Mouse (Mus musculus): ENCODE measurements around the gene Gm49369.

Gene Gm49369

GRCm38 (mm10) chr7:142394261-142395190 is 12.1 kb upstream of the Gm49369 start:
- 63% methylated on average over 6 of the region's 6 CpGs for WGBS

GRCm38 (mm10) chr7:142393191-142393590 is 10.7 kb upstream of the Gm49369 start:
- WGBS: 24% methylated on average over 4 of the region's 4 CpGs

GRCm38 (mm10) chr7:142391609-142392008 is 9.1 kb upstream of the Gm49369 start:
- WGBS: 62% methylated on average over 4 of the region's 4 CpGs

GRCm38 (mm10) chr7:142391108-142391507 is 8.6 kb upstream of the Gm49369 start:
- WGBS: 74% methylated on average over 3 of the region's 3 CpGs

GRCm38 (mm10) chr7:142389961-142390650 is 7.6 kb upstream of the Gm49369 start:
- 94% methylated on average over 3 of the region's 3 CpGs for WGBS

- 97% methylated on average over 2 of the region's 2 CpGs for WGBS
Observed at GRCm38 (mm10) chr7:142388740-142389139, 6.3 kb upstream of the Gm49369 start.

- WGBS: 78% methylated on average over 1 of the region's 1 CpGs
Observed at GRCm38 (mm10) chr7:142388198-142388597, 5.7 kb upstream of the Gm49369 start.

GRCm38 (mm10) chr7:142387419-142388148 is 5.1 kb upstream of the Gm49369 start, which contains the start of gene Ctsd:
TSS of gene Ctsd (minus strand) at chr7:142388038.
- under 1% methylated on average over 55 of the region's 55 CpGs for WGBS

GRCm38 (mm10) chr7:142386621-142387201 is 4.2 kb upstream of the Gm49369 start:
- WGBS: 13% methylated on average over 6 of the region's 6 CpGs

- 60% methylated on average over 3 of the region's 3 CpGs for WGBS
Observed at GRCm38 (mm10) chr7:142385742-142386403, 3.4 kb upstream of the Gm49369 start.

GRCm38 (mm10) chr7:142384306-142384705 is 1.8 kb upstream of the Gm49369 start:
- WGBS: 77% methylated on average over 10 of the region's 10 CpGs

- WGBS: 61% methylated on average over 4 of the region's 4 CpGs
Observed at GRCm38 (mm10) chr7:142381175-142381574, 1.3 kb downstream of the Gm49369 start.

- WGBS: 74% methylated on average over 6 of the region's 6 CpGs
Observed at GRCm38 (mm10) chr7:142379186-142379585, 3.3 kb downstream of the Gm49369 start.

GRCm38 (mm10) chr7:142377233-142377925 is 5.1 kb downstream of the Gm49369 start:
- whole genome bisulfite sequencing: 86% methylated on average over 14 of the region's 14 CpGs

- WGBS: 75% methylated on average over 4 of the region's 4 CpGs
Observed at GRCm38 (mm10) chr7:142376096-142376495, 6.4 kb downstream of the Gm49369 start.

- WGBS: 38% methylated on average over 6 of the region's 6 CpGs
Observed at GRCm38 (mm10) chr7:142375261-142375724, 7.2 kb downstream of the Gm49369 start.

- 84% methylated on average over 5 of the region's 5 CpGs for WGBS
Observed at GRCm38 (mm10) chr7:142374413-142375015, 8.0 kb downstream of the Gm49369 start.

- WGBS: 68% methylated on average over 8 of the region's 8 CpGs
Observed at GRCm38 (mm10) chr7:142373641-142374412, 8.6 kb downstream of the Gm49369 start, which contains the start of gene Ifitm10. TSS of gene Ifitm10 (minus strand) at chr7:142373753.

GRCm38 (mm10) chr7:142373039-142373438 is 9.4 kb downstream of the Gm49369 start:
- WGBS: 87% methylated on average over 5 of the region's 5 CpGs

All from cerebral cortex, adult 2 months (tissue).